Mouse (Mus musculus) kidney, postnatal 0 days (tissue): ENCODE data around the gene Ffar4. TPM values are rescaled to one million over a fixed set of nuclear protein-coding genes. Genes with fewer than 3 reads are reported as not detected.

Source experiments
- ATAC-seq: fragments of 200-750 bp; cut with Nextera tagmentation; replicated peaks from 2 replicates; pipeline ENCODE4 v1.8.0; 2017; ENCODE audit warnings: low read depth, moderate number of reproducible peaks, moderate TSS enrichment, moderate library complexity; ENCODE audit not compliant: low FRiP score
- DNase-seq: peaks from one replicate; pipeline ENCODE4 v3.0.0-alpha.2; 2016; ENCODE audit warnings: low spot score
- H3K27ac ChIP-seq: fragments of 300-500 bp; sonication (generic); 2 replicates; pipeline ENCODE4 v1.5.1; 2014; ENCODE audit warnings: mild to moderate bottlenecking
- H3K27me3 ChIP-seq: fragments of 300-500 bp; sonication (generic); 2 replicates; pipeline ENCODE4 v1.6.1; 2014; ENCODE audit warnings: low read length, mixed read lengths; ENCODE audit not compliant: insufficient read depth
- H3K36me3 ChIP-seq: fragments of 300-500 bp; sonication (generic); 2 replicates; pipeline ENCODE4 v1.6.1; 2014; ENCODE audit warnings: low read length, mixed read lengths; ENCODE audit not compliant: insufficient read depth
- H3K4me1 ChIP-seq: fragments of 300-500 bp; sonication (generic); replicated peaks from 2 replicates; pipeline ENCODE4 v1.6.1; 2014; ENCODE audit warnings: antibody characterized with exemption, low read length, mixed read lengths; ENCODE audit not compliant: insufficient read depth
- H3K4me2 ChIP-seq: fragments of 300-500 bp; sonication (generic); 2 replicates; pipeline ENCODE4 v1.6.1; 2014; ENCODE audit warnings: mild to moderate bottlenecking, low read length, moderate library complexity, mixed read lengths
- H3K4me3 ChIP-seq: fragments of 300-500 bp; sonication (generic); replicated peaks from 2 replicates; pipeline ENCODE4 v1.5.1; 2014; ENCODE audit warnings: low read depth, low read length
- H3K9ac ChIP-seq: fragments of 300-500 bp; sonication (generic); 2 replicates; pipeline ENCODE4 v1.6.1; 2014; ENCODE audit warnings: low read depth, low read length
- H3K9me3 ChIP-seq: fragments of 300-500 bp; sonication (generic); replicated peaks from 2 replicates; pipeline ENCODE4 v1.6.1; 2016; ENCODE audit warnings: low read length, inconsistent platforms, mixed read lengths
- CTCF ChIP-seq: IDR thresholded peaks from 2 replicates; pipeline ENCODE4 v1.5.1; 2016; ENCODE audit warnings: antibody characterized with exemption, low read depth, mild to moderate bottlenecking, moderate library complexity
- WGBS: fragments of 180-500 bp; shearing (Covaris S2); extraction: QIAGEN DNeasy Blood & Tissue Kit; methylation state at CpG from one replicate; pipeline ENCODE4 v1.1.7; 2014; 5-methylcytosine and 5-hydroxymethylcytosine counted together
- polyA plus RNA-seq: library from polyadenylated mRNA; unstranded; fragments of >200 nt; fragmentation: Nextera tagmentation; extraction: Ambion mirVana; gene quantifications from 2 replicates; pipeline ENCODE4 v1.2.1, GENCODE M21; 2015

Ffar4 gene
- polyA plus RNA-seq, 1 experiment from 2014 or later, result 2.6 TPM

GRCm38 (mm10) chr19:38089358-38089757, 7.5 kb upstream of the Ffar4 start:
- Histone ChIP-seq H3K4me1 (no peaks in the 10 kb centered on the region), H3K4me3 (no peak overlapping the region), H3K36me3 (no peaks in the 10 kb centered on the region), H3K9me3 (no peaks in the 10 kb centered on the region), H3K9ac (no peak overlapping the region), H3K27me3 (no peaks in the 10 kb centered on the region), H3K4me2 (no peak overlapping the region), H3K27ac (no peak overlapping the region)
- DNase-seq (no peak), ATAC-seq (no peak)
- no peak for TF ChIP-seq CTCF
- WGBS, result 78% methylated on average over 8 of the region's 8 CpGs

GRCm38 (mm10) chr19:38091512-38091985, 5.3 kb upstream of the Ffar4 start:
- Histone ChIP-seq H3K9ac (no peak overlapping the region), H3K36me3 (no peaks in the 10 kb centered on the region), H3K4me2 (no peak overlapping the region), H3K4me3 (no peak overlapping the region), H3K4me1 (no peaks in the 10 kb centered on the region), H3K27ac (no peak overlapping the region), H3K9me3 (no peaks in the 10 kb centered on the region), H3K27me3 (no peaks in the 10 kb centered on the region)
- DNase-seq, result peak; percentile 46
- 24% methylated on average over 4 of the region's 4 CpGs for WGBS
- ATAC-seq, result peak; percentile 74; the same call in 1 of the 2 replicates
- no peak for TF ChIP-seq CTCF

GRCm38 (mm10) chr19:38096231-38096630, 640 bp upstream of the Ffar4 start:
- DNase-seq, result peak; percentile 17
- H3K4me1 ChIP-seq, result peaks cover 9% of the 10 kb centered on the region; the same call in 1 of the 2 replicates
- H3K4me2 ChIP-seq, result peak overlapping the region; percentile 54; the same call in 1 of the 2 replicates
- H3K27me3 ChIP-seq, result peaks cover 21% of the 10 kb centered on the region
- no peak overlapping the region for H3K27ac ChIP-seq
- H3K4me3 ChIP-seq, result no peak overlapping the region
- ATAC-seq, result peak; percentile 43; the same call in 1 of the 2 replicates
- no peak for TF ChIP-seq CTCF
- H3K9ac ChIP-seq, result no peak overlapping the region
- H3K36me3 ChIP-seq, result no peaks in the 10 kb centered on the region
- H3K9me3 ChIP-seq, result no peaks in the 10 kb centered on the region
- WGBS, result 12% methylated on average over 4 of the region's 4 CpGs

GRCm38 (mm10) chr19:38107871-38108270, 11.0 kb downstream of the Ffar4 start:
- no peaks in the 10 kb centered on the region for H3K4me1 ChIP-seq
- no peak for ATAC-seq
- H3K4me3 ChIP-seq, result no peak overlapping the region
- H3K27ac ChIP-seq, result no peak overlapping the region
- no peaks in the 10 kb centered on the region for H3K27me3 ChIP-seq
- no peak overlapping the region for H3K4me2 ChIP-seq
- TF ChIP-seq CTCF, result no peak
- no peaks in the 10 kb centered on the region for H3K9me3 ChIP-seq
- H3K36me3 ChIP-seq, result no peaks in the 10 kb centered on the region
- H3K9ac ChIP-seq, result no peak overlapping the region
- DNase-seq, result no peak
- WGBS, result 91% methylated on average over 4 of the region's 4 CpGs

- Histone ChIP-seq H3K4me3 (no peak overlapping the region), H3K4me2 (no peak overlapping the region), H3K9ac (no peak overlapping the region), H3K27ac (no peak overlapping the region), H3K9me3 (no peaks in the 10 kb centered on the region), H3K36me3 (no peaks in the 10 kb centered on the region), H3K4me1 (no peaks in the 10 kb centered on the region), H3K27me3 (no peaks in the 10 kb centered on the region)
- TF ChIP-seq CTCF, result no peak
- ATAC-seq (no peak), DNase-seq (no peak)
- 93% methylated on average over 15 of the region's 15 CpGs for WGBS
Observed at GRCm38 (mm10) chr19:38109506-38110242, 12.8 kb downstream of the Ffar4 start.

- no peak overlapping the region for H3K9ac ChIP-seq
- no peak overlapping the region for H3K27ac ChIP-seq
- H3K9me3 ChIP-seq, result no peaks in the 10 kb centered on the region
- no peaks in the 10 kb centered on the region for H3K36me3 ChIP-seq
- H3K4me2 ChIP-seq, result no peak overlapping the region
- WGBS, result 82% methylated on average over 8 of the region's 8 CpGs
- DNase-seq (no peak), ATAC-seq (no peak)
- H3K27me3 ChIP-seq, result no peaks in the 10 kb centered on the region
- TF ChIP-seq CTCF, result no peak
- no peak overlapping the region for H3K4me3 ChIP-seq
- H3K4me1 ChIP-seq, result no peaks in the 10 kb centered on the region
Observed at GRCm38 (mm10) chr19:38111056-38111455, 14.2 kb downstream of the Ffar4 start.
